Mouse (Mus musculus) forebrain, embryonic 16.5 days (tissue): ENCODE measurements around the gene Cntn6. TPM values are rescaled to one million over a fixed set of nuclear protein-coding genes. Genes with fewer than 3 reads are reported as not detected.

ENCODE experiments used
- ATAC-seq: fragments of 200-750 bp; cut with Nextera tagmentation; 2 replicates; pipeline ENCODE4 v1.8.0; 2017; ENCODE audit warnings: mild to moderate bottlenecking, moderate library complexity
- H3K27ac ChIP-seq: fragments of 300-500 bp; sonication (generic); 2 replicates; pipeline ENCODE4 v1.5.1; 2014; ENCODE audit warnings: low read length, control low read depth
- H3K27me3 ChIP-seq: fragments of 300-500 bp; sonication (generic); replicated peaks from 2 replicates; pipeline ENCODE4 v1.6.1; 2014; ENCODE audit warnings: low read length; ENCODE audit not compliant: control insufficient read depth, insufficient read depth
- H3K36me3 ChIP-seq: fragments of 300-500 bp; sonication (generic); 2 replicates; pipeline ENCODE4 v1.6.1; 2014; ENCODE audit not compliant: control insufficient read depth, insufficient read depth
- H3K4me1 ChIP-seq: fragments of 300-500 bp; sonication (generic); replicated peaks from 2 replicates; pipeline ENCODE4 v1.6.1; 2014; ENCODE audit warnings: low read length; ENCODE audit not compliant: control insufficient read depth, insufficient read depth
- H3K4me2 ChIP-seq: fragments of 300-500 bp; sonication (generic); 2 replicates; pipeline ENCODE4 v1.6.1; 2014; ENCODE audit warnings: mild to moderate bottlenecking, low read length, control low read depth
- H3K4me3 ChIP-seq: fragments of 300-500 bp; sonication (generic); replicated peaks from 2 replicates; pipeline ENCODE4 v1.5.1; 2014; ENCODE audit warnings: mild to moderate bottlenecking, low read length, control low read depth
- H3K9ac ChIP-seq: fragments of 300-500 bp; sonication (generic); replicated peaks from 2 replicates; pipeline ENCODE4 v1.6.1; 2014; ENCODE audit warnings: low read depth, low read length, control low read depth
- H3K9me3 ChIP-seq: fragments of 300-500 bp; sonication (generic); 2 replicates; pipeline ENCODE4 v1.6.1; 2016; ENCODE audit warnings: low read length; ENCODE audit not compliant: control insufficient read depth
- WGBS: fragments of 180-500 bp; shearing (Covaris S2); extraction: QIAGEN DNeasy Blood & Tissue Kit; methylation state at CpG from one replicate; pipeline ENCODE4 v1.1.7; 2014; 5-methylcytosine and 5-hydroxymethylcytosine counted together
- polyA plus RNA-seq: library from polyadenylated mRNA; unstranded; fragments of >200 nt; fragmentation: Nextera tagmentation; extraction: Ambion mirVana; gene quantifications from 2 replicates; pipeline ENCODE4 v1.2.1, GENCODE M21; 2015

The Cntn6 gene
- polyA plus RNA-seq, 1 experiment from 2014 or later: 8.9 TPM

DNA sequence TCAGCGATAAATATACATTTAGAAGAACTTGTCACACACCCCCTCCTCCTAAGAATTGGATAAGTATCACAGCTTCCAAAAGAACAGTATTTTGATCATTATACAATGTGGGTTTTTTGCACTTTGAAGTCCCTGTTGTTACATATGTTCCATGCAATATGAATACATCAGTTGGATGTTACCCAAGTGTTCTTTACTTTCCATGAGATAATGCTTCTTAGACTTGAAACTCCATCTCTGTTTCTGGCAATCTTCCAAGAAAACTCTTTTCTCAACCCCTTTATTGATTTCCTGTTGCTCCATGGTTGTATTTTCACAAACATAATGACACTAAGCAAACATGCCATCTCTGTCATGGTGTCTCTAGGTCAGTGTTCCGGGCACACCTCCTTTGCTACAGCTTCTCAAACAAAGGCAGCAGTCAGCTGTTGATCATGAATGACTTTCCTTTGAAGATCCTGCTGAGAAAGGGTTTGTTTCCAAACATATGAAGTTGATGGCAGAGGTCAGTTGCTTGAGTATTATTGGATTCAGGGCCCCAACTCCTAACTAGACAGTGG, 108.3 kb downstream of the Cntn6 start:
- Histone ChIP-seq H3K4me3 (no peak overlapping the region), H3K4me1 (no peaks in the 10 kb centered on the region), H3K9ac (no peak overlapping the region), H3K36me3 (no peaks in the 10 kb centered on the region), H3K9me3 (no peaks in the 10 kb centered on the region), H3K27ac (no peak overlapping the region), H3K4me2 (no peak overlapping the region), H3K27me3 (no peaks in the 10 kb centered on the region)
- 81% methylated on average over 2 of the region's 2 CpGs for WGBS
- ATAC-seq: no peak

DNA sequence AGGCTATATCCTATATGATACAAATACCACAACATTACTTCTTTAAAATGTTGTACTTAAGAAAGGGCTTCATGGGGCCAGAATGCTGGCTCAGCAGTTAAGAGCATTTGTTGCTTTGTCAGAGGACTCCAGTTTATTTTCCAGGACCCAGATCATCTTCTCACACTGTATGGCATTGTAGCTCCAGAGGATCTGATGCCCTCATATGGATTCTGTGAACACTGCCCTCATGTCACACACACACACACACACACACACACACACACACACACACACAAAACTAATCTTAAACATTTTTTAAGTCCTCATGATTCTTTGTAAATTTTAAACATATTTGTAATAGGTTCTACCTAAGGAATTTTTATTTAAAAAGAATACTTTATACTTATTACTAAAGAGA, 110.3 kb downstream of the Cntn6 start:
- Histone ChIP-seq H3K9me3 (no peaks in the 10 kb centered on the region), H3K27ac (no peak overlapping the region), H3K9ac (no peak overlapping the region), H3K36me3 (no peaks in the 10 kb centered on the region), H3K4me2 (no peak overlapping the region), H3K27me3 (no peaks in the 10 kb centered on the region), H3K4me3 (no peak overlapping the region), H3K4me1 (no peaks in the 10 kb centered on the region)
- no peak for ATAC-seq

DNA sequence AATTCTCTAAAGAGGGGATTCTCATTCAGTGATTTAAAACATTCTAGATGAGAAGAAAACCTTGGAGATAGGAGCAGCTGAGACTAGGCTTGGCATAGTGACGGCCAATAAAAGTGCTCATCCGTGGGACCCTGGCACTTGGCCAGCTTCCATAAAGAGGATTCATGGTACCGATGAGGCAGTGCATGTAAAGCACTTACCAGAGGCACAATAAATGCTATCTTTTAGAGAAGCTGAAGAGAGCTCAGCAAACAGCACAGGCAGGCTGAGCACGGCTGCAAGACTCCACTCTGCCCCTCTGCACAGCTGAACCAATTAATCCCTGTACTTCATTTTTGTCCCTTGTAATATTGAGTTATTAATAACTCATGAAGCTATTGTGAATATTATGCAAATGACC, 110.8 kb downstream of the Cntn6 start:
- Histone ChIP-seq H3K27me3 (no peaks in the 10 kb centered on the region), H3K9me3 (no peaks in the 10 kb centered on the region), H3K27ac (no peak overlapping the region), H3K4me3 (no peak overlapping the region), H3K4me1 (no peaks in the 10 kb centered on the region), H3K9ac (no peak overlapping the region), H3K4me2 (no peak overlapping the region), H3K36me3 (no peaks in the 10 kb centered on the region)
- peak; percentile 55; the same call in 1 of the 2 replicates for ATAC-seq
- WGBS: 18% methylated on average over 4 of the region's 4 CpGs

DNA sequence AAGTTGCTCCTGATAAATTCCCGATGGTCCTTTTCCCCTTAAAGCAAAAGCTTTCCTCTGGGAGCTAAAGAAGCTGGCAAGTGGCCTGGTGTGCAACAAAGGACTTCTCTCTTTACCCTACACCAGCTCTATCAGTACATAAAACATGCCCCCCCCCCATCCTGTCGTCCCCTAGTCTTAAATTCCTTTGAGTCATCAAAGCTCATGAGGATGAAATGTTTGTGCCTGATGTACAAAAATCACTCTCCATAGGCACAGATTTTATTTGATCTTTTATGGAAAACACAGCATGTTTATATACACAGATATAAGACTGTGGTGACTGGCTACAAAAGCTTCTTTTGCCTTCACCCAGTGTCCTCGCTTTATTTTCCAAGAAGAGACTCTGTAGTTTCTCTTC, 112.6 kb downstream of the Cntn6 start:
- no peak overlapping the region for H3K27ac ChIP-seq
- no peaks in the 10 kb centered on the region for H3K9me3 ChIP-seq
- no peak overlapping the region for H3K4me3 ChIP-seq
- H3K27me3 ChIP-seq: no peaks in the 10 kb centered on the region
- WGBS: 25% methylated on average over 3 of the region's 3 CpGs
- no peak overlapping the region for H3K9ac ChIP-seq
- H3K4me2 ChIP-seq: no peak overlapping the region
- ATAC-seq: no peak
- no peaks in the 10 kb centered on the region for H3K36me3 ChIP-seq
- no peaks in the 10 kb centered on the region for H3K4me1 ChIP-seq

DNA sequence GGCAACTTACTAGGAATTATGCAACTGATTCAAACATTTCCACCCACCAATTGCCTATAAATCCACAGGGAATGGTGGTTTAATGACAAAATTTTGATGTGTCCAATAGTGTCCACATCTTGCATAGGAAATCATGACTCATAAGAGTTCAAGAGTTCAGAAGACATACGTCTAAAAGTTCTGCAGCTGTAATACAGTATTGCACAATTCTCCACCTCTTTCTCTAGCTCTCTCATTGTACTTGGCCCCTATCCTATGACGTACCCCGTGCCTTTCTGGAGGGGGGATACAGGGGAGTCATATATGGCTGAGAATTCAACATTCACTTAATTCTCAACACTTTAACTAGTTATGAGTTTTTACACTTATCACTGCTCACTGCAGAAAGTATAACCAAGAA, 160.9 kb downstream of the Cntn6 start:
- WGBS: 19% methylated on average over 3 of the region's 3 CpGs
- Histone ChIP-seq H3K4me3 (no peak overlapping the region), H3K9ac (no peak overlapping the region), H3K9me3 (no peaks in the 10 kb centered on the region), H3K4me1 (no peaks in the 10 kb centered on the region), H3K27ac (no peak overlapping the region), H3K36me3 (no peaks in the 10 kb centered on the region), H3K4me2 (no peak overlapping the region), H3K27me3 (no peaks in the 10 kb centered on the region)
- ATAC-seq: no peak

DNA sequence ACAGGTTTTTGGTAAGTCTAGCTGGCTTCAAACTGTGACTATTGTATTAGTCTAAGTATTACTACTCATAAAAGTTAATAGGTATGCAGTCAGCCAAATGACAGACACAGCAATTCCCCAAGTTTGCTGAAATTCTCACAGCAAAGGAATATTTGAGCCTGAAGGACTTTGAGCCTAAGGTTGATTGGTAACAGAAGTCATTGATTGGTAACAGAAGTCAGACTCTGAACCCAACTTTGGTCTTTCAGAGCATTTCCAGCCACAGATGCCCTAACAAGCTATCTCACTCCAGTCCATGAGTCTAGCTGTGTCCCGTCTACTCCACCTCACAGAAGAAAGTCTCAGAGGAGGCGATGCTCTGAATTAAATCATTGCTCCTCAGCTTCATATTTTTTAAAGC, 176.1 kb downstream of the Cntn6 start:
- Histone ChIP-seq H3K4me3 (no peak overlapping the region), H3K4me1 (no peaks in the 10 kb centered on the region), H3K9me3 (no peaks in the 10 kb centered on the region; the same call in 1 of the 2 replicates), H3K4me2 (no peak overlapping the region), H3K27ac (no peak overlapping the region), H3K27me3 (no peaks in the 10 kb centered on the region), H3K36me3 (no peaks in the 10 kb centered on the region), H3K9ac (no peak overlapping the region)
- no peak for ATAC-seq
- 94% methylated on average over 2 of the region's 2 CpGs for WGBS

DNA sequence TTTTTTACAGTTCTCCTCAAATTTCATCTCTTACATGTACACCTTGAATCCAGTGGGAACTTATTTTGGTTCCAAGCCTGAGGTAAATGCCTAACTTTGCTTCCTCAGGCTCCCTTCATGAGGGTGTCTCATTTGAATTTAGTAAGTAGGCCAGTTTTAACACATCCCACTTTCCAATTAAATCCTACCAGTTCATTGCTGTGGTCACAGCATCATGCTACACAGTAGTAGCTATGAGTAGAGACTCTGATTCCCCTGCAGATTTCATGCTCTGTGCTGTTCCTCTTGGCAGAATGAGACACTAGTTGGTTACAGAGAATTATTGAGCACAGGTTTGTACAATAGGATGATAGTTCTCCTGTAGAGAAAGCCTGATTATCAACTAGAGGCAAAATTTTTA, 181.7 kb downstream of the Cntn6 start:
- H3K27ac ChIP-seq: no peak overlapping the region
- H3K4me1 ChIP-seq: no peaks in the 10 kb centered on the region
- H3K4me3 ChIP-seq: no peak overlapping the region
- no peaks in the 10 kb centered on the region for H3K36me3 ChIP-seq
- H3K9ac ChIP-seq: no peak overlapping the region
- H3K27me3 ChIP-seq: no peaks in the 10 kb centered on the region
- no peak overlapping the region for H3K4me2 ChIP-seq
- H3K9me3 ChIP-seq: no peaks in the 10 kb centered on the region; the same call in 1 of the 2 replicates
- no peak for ATAC-seq

DNA sequence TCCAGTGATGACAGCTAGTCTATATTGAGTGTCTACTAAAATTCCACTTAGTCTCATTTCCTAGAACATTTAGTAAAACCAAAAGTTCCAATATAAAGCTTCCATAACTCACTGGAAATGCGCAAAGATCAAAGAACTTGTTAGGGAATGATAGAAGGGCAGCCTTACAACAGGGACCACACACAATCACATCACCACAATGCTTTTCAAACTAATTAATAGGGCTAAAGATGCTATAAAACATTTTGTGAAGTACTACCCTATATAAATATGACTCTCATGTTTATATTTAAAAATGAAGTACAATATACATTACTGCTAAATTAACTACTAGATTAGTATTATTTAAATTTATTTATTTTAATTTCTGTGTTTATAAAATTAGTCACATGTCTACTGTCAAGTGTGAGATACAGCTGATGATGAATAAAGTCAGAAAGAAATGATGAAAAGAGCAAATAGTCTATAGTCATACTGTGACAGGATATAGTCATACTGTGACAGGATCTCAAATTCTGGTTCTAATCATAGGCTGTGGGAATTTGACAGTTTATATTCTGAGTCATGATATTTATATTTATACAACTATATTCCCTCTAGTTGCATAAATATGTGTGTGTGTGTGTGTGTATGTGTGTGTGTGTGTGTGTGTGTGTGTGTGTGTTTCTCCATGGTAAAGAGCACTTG, 187.4 kb downstream of the Cntn6 start:
- no peak overlapping the region for H3K27ac ChIP-seq
- no peaks in the 10 kb centered on the region for H3K27me3 ChIP-seq
- H3K36me3 ChIP-seq: no peaks in the 10 kb centered on the region
- 94% methylated on average over 1 of the region's 1 CpGs for WGBS
- ATAC-seq: no peak
- no peaks in the 10 kb centered on the region for H3K4me1 ChIP-seq
- no peak overlapping the region for H3K9ac ChIP-seq
- H3K4me2 ChIP-seq: no peak overlapping the region
- no peak overlapping the region for H3K4me3 ChIP-seq
- no peaks in the 10 kb centered on the region for H3K9me3 ChIP-seq

DNA sequence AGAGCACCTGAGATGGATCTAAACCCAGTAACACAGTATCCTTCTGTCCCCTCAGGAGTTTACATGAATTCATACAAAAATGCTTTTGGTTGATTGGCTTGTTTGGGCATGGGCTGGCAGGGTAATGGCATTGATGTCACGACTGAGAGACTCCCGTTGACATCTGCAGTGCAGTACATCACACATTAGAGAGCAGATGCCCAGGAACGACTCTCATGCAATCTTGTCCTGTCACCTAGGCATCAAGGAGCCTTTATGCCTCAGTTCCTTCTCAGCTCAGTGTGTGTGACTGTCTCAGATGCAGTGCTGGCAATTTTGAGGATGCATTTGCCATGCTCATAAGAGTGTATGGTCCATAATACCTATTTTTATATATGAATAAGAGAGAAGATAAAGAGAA, 195.4 kb downstream of the Cntn6 start:
- no peak for ATAC-seq
- Histone ChIP-seq H3K4me1 (no peaks in the 10 kb centered on the region), H3K9me3 (no peaks in the 10 kb centered on the region), H3K27ac (no peak overlapping the region), H3K27me3 (no peaks in the 10 kb centered on the region), H3K4me3 (no peak overlapping the region), H3K4me2 (no peak overlapping the region), H3K36me3 (no peaks in the 10 kb centered on the region), H3K9ac (no peak overlapping the region)
- 65% methylated on average over 3 of the region's 3 CpGs for WGBS
